Mouse (Mus musculus) gastrocnemius, postnatal 10 days (tissue): Measurements from ENCODE around the gene Dusp23. TPM values are rescaled to one million over a fixed set of nuclear protein-coding genes. Genes with fewer than 3 reads are reported as not detected.

Experiments
- DNase-seq: peaks from one replicate; pipeline ENCODE4 v3.0.0; 2021; ENCODE audit warnings: mixed read lengths
- total RNA-seq, 2 experiments: library from RNA; stranded (reverse); gene quantifications; 2 replicates each; pipeline ENCODE4 v1.2.3; 2021

Dusp23 gene
- total RNA-seq, 2 experiments from 2014 or later = 15.7 to 17.7 TPM

DNA sequence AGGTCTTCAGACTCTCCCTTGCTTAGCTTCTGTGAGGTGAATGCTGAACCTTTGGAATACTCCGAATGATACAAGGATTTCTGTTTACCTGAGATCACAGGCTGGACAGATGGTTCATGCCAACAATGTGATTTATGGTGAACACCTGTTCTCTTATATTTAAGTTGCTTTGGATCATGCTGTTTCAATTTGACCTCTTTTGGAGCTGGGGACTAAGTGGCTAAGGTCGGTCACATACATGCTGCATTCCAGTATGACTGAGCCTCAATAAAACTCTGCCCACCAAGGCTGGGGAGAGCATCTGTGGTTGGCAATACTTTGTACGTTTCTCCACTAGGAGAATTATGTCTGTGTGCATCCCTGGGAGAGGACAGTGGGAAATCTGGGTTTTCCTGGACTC lies 8.7 kb downstream of the Dusp23 start:
- no peak for DNase-seq

DNA sequence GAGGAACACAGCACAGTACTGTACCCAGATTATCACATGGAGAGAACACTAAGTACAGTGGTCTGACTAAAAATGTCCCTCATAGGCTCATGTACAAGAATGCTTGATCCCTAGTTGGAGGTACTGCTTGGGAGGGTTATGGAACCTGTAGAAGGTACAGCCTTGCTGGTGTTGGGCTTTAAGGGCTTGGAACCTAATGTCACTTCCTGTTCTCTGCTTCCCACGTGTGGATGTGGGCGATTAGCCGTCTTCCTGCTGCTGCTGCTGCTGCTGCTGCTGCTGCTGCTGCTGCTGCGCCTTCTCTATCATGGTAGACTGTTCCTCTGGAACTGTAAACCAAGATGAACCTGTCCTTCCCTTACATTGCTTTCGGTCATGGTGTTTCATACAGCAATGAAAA lies 9.2 kb downstream of the Dusp23 start:
- no peak for DNase-seq

DNA sequence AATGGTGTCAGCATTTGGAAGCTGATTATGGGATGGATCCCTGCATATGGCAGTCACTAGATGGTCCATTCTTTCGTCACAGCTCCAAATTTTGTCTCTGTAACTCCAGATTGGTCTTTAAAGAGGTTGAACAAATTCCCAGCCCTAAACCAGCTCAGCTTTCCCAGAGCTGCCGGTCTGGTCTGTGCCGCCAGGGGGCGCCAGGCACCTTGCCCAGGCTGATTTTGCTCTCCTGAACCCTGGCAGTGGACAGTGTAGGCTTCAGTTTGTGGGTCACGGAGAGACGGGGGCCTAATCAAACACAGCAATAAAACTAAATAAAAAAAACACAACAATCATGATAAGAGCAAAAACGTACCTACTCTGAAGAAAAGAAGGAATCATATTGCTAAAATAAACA lies 13.5 kb downstream of the Dusp23 start:
- DNase-seq = peak; percentile 80

DNA sequence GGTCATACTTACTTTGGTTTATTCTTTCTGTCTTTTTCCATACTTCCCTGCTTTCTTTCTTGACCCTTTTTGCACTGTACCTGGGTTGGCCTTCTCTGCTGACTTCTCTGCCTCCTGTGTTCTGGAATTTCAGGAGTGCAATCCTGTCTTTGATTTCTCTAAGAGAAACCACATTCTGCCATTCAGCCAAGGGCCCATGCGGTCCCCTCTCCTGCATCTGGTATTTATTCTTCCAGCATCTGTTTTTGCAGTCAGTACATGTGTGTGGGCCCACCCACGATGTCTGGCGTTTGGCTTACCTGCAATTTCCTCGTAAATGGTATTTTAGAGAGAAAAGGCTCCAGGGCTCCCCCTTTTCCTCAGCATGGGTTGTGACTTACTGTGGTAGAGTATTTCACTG lies 14.6 kb downstream of the Dusp23 start:
- no peak for DNase-seq

DNA sequence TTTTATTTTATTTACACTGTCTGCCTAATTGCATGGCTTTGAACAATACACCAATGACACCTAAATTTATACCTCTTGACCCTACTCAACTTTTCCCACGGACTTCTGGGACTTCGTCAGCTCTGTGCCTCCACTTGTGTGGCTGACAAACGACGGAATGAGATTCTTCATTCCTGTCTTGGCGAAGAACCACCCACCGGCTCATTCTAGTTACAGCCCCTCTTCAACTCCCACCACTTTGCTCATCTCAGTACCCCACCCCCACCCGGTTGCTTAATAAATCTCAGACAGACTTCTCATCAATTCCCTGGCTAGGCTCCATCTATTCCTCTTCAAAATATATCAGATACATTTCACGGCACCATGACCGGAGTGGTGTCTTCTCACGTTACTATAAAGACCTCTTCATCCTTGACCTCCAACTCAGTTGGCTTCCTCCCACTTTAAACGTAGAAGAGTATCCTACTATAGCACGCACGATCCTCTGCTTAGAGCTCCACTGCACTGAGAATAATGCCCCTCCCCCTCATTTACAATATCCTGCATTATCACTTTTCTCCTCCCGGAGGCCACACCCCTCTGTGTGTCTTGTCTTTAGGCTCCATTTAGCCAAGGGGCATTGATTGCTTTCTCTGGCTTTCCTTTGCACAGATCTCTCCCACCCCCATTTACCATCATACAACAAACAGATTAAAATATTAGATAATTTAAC lies 15.2 kb downstream of the Dusp23 start:
- no peak for DNase-seq

DNA sequence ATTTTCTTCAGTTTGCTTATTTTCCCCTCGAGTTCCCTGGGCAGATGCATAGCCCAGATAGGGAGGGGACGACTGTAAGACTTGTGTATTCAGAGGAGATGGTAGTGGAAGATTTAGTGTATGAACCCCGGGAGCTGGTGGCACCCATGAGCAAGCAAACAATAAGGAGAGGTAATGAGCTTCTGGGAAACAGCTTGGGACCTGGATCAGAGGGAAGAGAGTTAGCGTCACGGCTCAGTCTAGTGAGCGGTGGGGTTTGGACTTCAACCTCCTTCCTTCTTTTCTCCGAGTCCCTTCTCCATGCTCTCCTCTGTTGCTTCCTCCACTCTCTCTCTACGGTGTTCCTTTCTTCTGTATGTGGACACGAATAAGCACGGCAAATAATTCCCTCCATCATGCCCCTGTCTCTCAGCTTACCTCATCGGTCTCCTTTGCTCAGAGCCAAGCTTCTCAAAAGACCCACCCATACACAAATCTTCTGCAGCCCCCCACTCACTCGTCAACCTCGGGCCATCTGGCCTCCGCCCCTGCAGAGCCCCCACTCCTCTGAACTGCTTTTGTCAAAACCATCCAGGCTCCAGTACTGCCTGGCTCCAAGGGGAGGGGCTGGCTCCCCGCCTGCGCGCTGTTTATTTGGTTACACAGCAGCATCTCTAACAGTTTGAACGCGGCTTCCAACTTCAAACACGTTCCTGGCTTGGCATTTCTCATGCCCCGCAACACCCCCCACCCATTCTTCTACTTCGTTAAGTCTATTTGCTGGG lies 16.0 kb downstream of the Dusp23 start:
- peak; percentile 33 for DNase-seq

DNA sequence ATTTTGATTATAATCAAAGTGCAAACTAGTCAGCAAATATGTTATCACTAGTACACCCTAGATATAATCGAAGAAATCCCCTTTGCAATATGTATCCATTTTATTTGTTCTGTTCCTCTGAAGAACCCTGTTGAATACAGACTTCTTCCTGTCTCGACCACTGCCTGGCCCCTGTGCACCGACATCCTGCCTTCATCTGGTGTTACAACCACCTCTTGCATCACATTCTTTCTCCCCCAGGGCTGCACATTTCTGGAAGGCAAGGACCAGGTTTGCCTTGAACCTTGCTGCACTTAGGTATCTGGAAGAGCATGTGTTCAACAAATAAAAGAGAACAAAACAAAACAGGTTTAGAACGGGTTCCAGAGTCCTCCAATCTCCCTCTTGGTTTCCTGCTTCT lies 17.4 kb downstream of the Dusp23 start:
- DNase-seq = no peak

DNA sequence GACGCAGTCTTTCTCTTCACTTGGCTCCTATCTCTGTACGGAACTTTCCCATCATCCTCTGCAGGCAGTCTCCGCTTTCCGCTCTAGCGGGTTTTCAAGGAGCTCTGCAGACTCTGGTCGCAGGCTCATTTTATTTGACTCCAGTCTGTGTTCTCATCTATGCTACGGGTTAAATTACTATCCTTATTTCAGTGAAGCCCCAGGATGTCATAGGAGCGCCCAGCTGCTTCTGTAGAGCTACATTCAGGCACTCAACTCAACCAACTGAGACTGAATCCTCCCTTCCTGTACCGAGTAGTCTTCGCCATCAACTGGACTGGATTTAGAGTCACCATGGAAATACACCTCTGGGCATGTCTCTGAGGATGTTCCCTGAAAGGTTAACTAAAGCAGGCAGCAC lies 18.1 kb downstream of the Dusp23 start:
- DNase-seq = no peak

DNA sequence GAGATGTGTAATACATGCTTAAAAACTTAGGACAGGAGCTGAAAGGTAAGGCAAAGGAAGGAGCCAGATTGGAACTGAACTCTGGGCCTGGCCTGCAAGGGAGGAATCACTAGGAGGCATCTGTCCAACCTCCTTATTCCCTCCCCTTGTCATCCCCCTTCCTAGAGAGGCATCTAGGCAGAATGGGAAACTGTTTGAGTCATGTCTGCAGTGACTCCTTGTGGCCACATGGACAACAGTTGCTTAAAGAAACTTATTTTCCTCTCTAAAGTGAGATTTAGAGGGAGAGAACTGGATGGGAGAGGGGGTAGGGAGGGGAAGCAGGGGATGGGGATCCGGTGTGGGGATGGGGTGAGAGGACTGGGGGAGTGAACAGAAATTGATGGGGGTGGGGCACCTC lies 20.0 kb downstream of the Dusp23 start:
- DNase-seq = no peak

DNA sequence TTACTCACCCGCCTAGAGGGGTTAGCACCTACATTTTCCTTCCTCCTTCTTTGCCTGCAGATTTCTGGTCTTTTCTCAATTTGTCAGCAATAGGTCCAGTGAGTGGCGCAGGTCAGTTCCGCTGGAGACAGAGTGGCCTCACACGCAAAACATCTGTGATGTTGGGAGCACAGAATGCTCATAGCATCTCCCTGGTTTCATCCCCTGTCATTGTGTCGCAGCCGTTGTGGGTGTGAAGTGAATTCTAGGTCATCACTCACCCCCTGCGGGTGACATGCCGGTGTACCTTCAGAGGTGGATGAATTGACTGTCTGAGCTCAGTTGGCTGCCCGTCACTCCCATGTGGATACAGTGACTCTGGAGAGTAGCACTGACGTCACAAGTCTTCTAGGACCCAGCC lies 21.5 kb downstream of the Dusp23 start:
- DNase-seq = no peak

DNA sequence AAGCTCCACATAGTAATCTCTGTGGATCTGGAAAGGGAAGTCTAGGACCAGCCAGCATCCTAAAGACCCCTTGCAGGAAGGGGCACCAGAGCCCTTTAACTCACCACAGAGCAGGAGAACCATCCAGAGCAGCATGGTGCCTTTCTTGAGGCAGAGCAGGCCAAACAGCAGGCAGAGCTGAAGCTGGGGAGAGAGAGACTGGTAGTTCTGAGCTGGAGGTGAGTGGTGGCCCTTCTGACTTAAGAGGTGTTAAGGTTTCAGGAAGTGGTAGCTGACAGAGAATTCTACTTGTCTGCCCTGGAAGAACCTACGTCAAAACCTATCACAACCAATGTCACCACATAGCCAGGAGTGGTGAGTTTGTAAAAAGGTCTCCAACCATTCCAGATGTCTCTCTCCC lies 30.4 kb downstream of the Dusp23 start, which contains the start of gene Fcrl6:
Gene Fcrl6 (minus strand): TSS at position 226 of the 400 bp plus-strand sequence.
- no peak for DNase-seq

DNA sequence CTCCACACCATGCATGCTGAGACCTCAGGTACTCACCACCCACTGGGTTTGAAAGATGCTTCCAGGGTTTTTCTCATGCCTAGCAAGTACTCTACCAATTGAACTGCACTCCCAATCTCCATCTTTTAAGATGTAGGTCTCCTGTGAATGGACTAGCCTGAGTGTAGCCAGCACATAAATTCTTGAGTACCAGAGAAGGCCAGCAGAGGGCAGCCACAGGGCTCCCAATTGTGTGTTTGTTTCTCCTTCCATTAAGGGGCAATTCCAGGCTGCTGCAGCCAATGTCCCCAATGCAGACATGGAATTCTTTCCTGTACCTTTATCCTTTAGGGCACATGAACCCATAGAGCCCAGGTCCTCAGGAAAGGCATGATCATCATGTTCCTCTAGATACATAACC lies 38.3 kb downstream of the Dusp23 start:
- peak; percentile 29 for DNase-seq

DNA sequence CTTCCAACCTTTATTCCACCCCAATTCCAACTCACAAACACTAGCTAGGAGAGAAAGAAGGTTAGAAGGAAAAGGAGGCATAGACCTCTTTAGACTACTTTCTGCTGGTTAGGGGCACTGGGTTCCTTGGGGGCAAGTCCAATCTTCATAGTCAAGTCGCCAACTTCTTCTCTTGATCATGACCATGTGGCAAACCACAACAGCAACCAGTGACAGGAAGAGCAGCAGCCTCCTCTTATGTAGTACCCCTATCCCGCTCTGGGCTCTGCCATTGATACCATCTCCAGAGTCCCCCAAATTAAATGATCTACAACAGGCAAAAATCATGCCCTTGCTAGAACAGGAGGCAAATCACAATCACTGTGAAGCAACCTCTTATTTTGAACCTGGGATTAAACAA lies 38.8 kb downstream of the Dusp23 start:
- no peak for DNase-seq

DNA sequence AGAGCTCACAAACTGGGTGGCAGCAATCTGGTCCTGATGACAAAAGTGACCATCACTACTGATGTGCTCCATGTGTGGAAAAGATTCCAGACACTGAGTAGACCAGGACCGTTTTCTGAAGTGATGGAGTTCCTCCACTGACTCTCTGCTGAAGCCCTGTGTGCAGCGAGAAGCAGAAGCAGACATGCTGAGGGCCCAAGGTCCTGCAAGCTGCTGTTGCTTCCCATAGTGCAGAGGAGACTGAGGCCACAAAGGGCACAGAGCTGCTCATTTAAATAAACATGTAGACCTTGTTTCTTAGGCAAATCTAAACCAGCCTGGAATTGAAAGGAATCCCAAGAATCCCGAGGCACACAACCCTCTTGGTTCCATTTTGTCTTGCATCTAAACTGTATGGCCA lies 39.4 kb downstream of the Dusp23 start:
- no peak for DNase-seq

DNA sequence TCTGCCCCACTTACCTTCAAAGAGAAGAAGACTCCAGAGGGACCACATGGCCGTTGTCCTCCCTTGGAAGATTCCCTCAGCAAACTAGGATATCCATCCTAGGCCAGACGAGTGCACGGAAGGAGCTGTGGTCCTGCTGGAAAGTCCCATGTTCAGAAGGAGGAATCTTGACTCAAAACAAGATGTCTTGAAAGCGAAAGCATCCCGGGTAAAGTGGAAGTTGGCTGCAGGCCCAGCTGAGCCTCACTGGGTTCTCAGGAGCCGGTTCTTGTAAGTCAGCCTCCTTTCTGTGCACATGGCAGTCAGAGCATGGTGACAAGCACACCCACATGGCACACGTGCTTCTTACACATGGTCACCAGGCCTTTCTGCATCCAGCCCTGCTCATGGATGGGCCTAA lies 42.4 kb downstream of the Dusp23 start, which contains the start of gene Slamf8:
Gene Slamf8 (minus strand): TSS at position 184 of the 400 bp plus-strand sequence.
- peak; percentile 22 for DNase-seq

DNA sequence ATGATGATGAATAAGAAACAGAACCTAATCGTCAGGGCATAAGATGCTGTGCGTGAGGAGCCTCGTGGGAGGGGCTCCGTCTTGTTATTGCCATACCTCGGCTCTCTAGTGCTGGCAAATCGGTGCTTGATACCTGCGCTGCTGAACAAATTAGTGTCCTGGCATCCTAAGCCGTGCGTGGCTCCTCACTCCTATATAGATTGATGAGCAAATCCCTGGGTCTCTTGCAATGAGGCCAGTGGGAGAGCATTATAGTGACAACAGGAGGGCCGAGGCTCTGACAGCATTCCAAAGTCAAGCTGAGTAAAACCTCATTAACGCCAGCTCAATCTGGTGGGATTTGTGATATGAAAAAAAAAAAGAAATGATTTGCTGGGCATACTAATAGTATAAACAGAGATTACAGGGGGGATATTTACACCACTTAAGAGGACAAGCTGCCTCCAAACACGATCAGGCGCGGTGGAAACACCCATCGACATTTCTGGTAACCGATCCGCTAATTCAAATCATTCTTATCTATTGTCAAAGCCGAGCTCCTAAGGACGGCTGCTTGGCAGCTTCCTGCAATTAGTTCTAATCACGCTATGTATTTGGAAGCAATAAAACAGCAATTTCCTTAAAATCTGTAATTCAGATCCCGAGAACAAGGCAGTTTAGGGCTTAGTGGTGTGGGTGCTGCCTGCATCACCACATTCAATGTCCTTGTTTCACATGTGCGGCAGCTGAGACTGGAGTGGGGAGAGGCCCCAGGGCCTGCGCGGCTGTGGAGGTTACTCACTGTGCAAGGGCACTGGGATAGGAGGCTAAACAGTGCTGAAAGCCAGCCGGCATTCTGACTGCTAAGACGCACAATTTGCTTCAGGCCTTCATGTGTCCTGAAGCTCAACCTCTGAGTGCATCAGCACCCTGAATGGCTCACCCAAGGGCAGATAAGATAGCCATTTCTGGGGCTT lies 46.9 kb downstream of the Dusp23 start:
- no peak for DNase-seq

DNA sequence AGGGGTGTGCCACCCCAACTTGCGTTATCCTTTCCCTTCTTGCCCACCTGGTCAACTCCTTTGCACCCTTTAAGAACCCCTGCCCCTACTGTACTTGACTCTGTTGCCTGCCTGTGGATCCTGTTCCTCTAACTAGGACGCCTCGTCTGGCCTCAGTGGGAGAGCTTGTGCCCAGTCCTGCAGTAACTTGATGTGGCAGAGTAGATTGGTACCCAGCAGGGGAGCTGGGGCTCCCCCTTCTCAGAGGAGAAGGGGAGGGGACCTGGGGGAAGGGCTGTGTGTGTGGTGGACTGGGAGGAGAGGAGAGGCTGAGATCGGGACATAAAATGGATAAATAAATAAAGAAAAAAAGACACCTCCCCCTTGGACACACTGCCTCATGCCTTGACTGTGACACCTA lies 47.7 kb downstream of the Dusp23 start:
- no peak for DNase-seq

DNA sequence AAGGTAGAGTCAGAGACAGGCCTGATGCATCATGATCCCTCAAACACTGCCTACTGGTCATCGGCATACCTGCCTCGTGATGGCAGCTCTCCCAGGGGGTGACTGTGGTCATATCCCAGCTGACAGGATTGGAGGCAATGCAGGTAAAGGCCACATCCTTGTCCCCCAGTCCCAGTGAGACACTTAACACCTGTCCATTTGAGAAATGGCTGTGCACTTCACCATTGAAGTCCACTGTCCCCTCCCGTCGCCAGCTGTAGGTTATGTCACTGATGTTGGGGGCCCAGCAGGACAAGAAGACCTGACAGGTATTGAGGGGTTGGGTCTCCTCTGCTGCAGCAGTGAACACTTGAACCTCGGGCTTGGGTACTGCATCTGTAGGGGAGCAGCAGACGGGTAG lies 48.5 kb downstream of the Dusp23 start:
- DNase-seq = no peak

DNA sequence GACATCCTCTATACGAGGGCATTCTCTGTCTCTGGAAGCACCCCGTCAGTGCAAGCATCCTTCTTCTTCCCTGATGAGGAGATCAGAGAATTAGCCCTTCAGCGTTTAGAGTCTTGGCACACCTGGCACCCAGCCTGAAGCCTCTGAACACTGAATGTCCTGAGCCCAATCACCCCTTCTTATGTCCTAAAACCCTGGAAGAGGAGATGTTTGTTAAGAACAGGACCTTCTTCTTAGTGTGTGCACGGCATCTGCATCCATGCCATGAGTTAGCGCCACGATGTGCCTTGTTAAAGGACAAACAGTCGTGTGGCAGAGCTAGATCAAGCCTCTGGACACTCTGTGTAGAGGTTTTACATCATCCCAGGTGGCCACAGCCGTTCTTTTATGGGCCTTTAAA lies 50.3 kb downstream of the Dusp23 start:
- DNase-seq = no peak
